Mouse (Mus musculus) megakaryocyte, adult 5-6 weeks (primary cell): ENCODE measurements at regions not wholly inside any gene's neighbourhood (a gene's known extent, or its start where the extent isn't known, plus 50 kb on each side); places are given as distances from the start of the nearest gene placed in this dataset.
A peak's percentile ranks its signal among the peaks of the same experiment; 100 is the strongest.

Experiments
- ATAC-seq: 2 replicates; pipeline ENCODE4 v1.8.0; 2016; ENCODE audit warnings: mild to moderate bottlenecking, inconsistent platforms; ENCODE audit not compliant: poor library complexity, severe bottlenecking

GRCm38 (mm10) chr16:50081511-50081910 is 281.2 kb downstream of the Cd47 start:
- no peak for ATAC-seq

DNA sequence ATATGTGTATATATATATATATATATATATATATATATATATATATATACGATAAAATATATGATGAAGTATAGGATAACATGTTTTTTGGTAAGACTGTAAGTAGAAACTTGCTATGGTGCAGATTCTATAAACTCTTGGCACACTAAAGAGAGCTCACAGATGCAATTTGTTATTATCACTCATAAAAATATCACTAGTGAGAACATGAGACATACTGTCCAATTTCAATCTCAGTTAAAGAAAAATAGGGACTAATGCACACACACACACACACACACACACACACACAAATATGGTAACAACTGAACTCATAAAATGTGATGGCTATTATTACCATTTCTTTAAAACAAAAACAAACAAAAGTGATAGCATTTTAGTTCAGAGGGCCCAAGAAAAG is 292.0 kb downstream of the Cd47 start:
- ATAC-seq: no peak

DNA sequence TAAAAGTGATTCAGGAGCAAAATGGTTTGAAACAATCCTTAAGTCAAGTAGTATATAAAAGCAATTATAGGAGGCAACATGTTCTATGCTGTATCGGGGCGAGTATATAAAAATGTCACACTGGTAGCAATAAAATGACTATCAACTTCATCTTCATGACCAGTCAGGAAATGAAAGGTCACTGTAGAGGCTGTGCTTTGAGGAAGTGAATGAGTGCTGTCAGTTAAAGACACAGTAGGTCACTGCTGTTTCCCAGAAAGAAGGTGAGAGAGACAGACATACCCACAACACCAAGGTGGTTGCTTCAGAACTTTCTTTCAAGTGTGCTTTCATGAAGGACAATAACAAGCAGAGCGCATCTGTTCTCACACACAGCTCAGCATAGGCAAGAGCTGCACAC is 292.4 kb downstream of the Cd47 start:
- ATAC-seq: peak; percentile 51

- ATAC-seq: no peak
These were observed 295.7 kb downstream of the Cd47 start for GRCm38 (mm10) chr16:50095858-50096551.

GRCm38 (mm10) chr16:50096563-50096962 is 296.2 kb downstream of the Cd47 start:
- no peak for ATAC-seq

DNA sequence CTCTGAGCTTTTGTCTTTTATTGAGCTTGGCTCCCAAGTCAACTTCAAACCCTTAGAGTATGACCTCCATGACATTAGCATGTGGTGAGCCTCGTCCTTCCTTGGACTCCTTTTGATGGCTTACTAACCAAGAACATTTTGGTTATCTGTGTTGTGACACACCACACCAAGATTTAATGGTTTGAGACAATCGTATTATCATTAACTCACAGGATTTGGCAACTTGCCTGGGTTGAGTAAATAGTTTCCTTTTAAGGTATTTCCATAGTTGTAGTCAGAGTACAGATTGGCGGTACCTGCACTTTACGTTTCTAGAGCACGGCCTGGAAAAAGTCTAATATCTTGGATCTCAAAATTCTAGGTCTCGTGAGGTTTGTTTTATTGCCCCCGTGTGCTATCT is 303.0 kb downstream of the Cd47 start:
- ATAC-seq: no peak

- ATAC-seq: peak; percentile 54; the same call in 1 of the 2 replicates
These were observed 314.0 kb downstream of the Bbx start for GRCm38 (mm10) chr16:50118150-50118549.

DNA sequence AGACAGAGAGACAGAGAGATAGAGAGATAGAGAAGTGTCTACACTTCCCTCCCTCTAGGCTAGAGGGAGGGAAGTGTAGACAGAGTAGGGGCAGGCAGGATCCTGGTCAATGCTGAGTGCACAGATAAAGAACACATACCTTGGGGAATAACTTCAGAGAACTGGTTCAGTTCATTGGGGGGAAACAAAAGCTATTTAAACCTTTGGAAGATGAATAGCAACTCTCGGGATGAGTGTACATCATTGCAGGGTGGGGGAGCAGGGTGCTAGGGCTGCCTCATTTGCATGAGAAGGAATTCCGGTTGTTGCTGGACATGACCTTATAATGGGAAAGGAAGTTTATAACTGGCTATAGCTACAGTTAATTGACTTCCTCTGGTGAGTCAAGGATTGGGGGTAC is 309.7 kb downstream of the Bbx start:
- ATAC-seq: no peak

GRCm38 (mm10) chr16:50124646-50125045 is 307.5 kb downstream of the Bbx start:
- no peak for ATAC-seq

DNA sequence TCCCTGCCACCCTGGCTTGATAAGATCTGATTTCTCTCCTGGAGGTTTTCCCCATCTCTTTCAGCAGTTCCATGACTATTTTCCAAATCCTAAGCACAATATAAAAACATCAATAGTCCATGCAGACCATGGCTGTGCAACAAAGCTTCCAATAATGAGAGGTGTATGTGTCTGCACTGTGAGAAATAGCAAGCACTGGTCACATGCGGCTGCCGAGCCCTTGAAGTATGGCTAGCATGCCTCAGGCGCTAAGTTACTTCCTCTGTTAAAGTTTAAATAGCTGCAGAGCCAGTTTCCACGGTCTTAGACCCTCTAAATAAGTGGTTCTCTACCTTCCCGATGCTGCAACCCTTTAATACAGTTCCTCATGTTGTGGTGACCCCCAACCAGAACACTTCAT is 306.6 kb downstream of the Bbx start:
- ATAC-seq: no peak

DNA sequence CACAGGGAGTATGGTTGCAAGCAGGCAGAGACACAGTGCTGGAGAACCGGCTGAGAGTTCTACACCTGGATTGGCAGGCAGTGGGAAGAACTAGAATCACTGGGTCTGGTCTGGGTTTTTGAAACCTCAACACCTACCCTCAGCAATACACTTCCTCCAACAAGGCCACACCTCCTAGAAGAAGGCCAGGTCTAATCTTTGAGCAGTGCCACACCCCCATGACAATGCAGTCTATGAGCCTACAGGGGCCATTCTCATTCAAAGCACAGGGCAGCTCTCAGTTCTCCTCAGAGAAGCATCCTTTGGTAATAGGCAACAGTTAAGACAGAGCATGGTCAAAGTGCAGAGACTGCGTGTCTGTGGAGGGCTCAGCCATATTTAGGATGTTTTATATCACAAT is 300.8 kb downstream of the Bbx start:
- ATAC-seq: peak; percentile 43; the same call in 1 of the 2 replicates
